Mouse (Mus musculus) G1E (cell line): ENCODE data around the gene Olfr896-ps1. TPM values are rescaled to one million over a fixed set of nuclear protein-coding genes. Genes with fewer than 3 reads are reported as not detected.

Source experiments
- ATAC-seq: 2 replicates; pipeline ENCODE4 v1.8.0; 2016; ENCODE audit warnings: mild to moderate bottlenecking; ENCODE audit not compliant: insufficient number of reproducible peaks, poor library complexity, low FRiP score, severe bottlenecking; ENCODE audit errors: extremely low read depth
- DNase-seq: peaks from one replicate; pipeline ENCODE4 v3.0.0; 2012; ENCODE audit warnings: low spot score
- H3K27me3 ChIP-seq: 2 replicates; pipeline ENCODE4 v1.6.1; 2012; ENCODE audit warnings: mild to moderate bottlenecking, low read length, inconsistent platforms; ENCODE audit not compliant: insufficient read depth
- H3K36me3 ChIP-seq: replicated peaks from 2 replicates; pipeline ENCODE3; 2012; ENCODE audit warnings: mild to moderate bottlenecking, inconsistent platforms
- H3K4me1 ChIP-seq: 2 replicates; pipeline ENCODE4 v1.6.1; 2012; ENCODE audit warnings: low read depth, low read length, inconsistent platforms, mixed read lengths; ENCODE audit not compliant: insufficient read depth
- H3K4me3 ChIP-seq: 2 replicates; pipeline ENCODE4 v1.5.1; 2012; ENCODE audit warnings: low read depth, mild to moderate bottlenecking, inconsistent platforms, low read length, moderate library complexity, mixed read lengths
- H3K9me3 ChIP-seq: replicated peaks from 2 replicates; pipeline ENCODE4 v1.6.1; 2012; ENCODE audit warnings: inconsistent platforms
- CTCF ChIP-seq: IDR thresholded peaks from 2 replicates; pipeline ENCODE4 v1.5.1; 2012; ENCODE audit warnings: low read depth, low read length, inconsistent platforms, mixed read lengths
- GATA1 ChIP-seq: IDR thresholded peaks from 2 replicates; pipeline ENCODE4 v1.6.1; 2012; ENCODE audit warnings: borderline replicate concordance, low read length, inconsistent platforms, mixed read lengths
- GATA2 ChIP-seq: IDR thresholded peaks from 2 replicates; pipeline ENCODE4 v1.6.1; 2012; ENCODE audit warnings: low read depth, low read length, inconsistent platforms, borderline replicate concordance
- POLR2AphosphoS5 ChIP-seq: IDR thresholded peaks from 2 replicates; pipeline ENCODE4 v1.6.1; 2012; ENCODE audit warnings: low read depth, low read length, inconsistent platforms; ENCODE audit not compliant: insufficient replicate concordance
- TAL1 ChIP-seq: conservative IDR thresholded peaks from 2 replicates; pipeline ENCODE4 v1.6.1; 2012; ENCODE audit warnings: low read depth, low read length, inconsistent platforms, mixed read lengths
- polyA plus RNA-seq: library from polyadenylated mRNA; stranded (reverse); fragments of >175 nt; gene quantifications from 2 replicates; pipeline ENCODE4 v1.2.3, GENCODE M21; 2012
- total RNA-seq, 2 experiments: library from RNA; stranded (forward) in 1 of 2; stranded (reverse) in 1 of 2; fragments of 200-1000 nt in 1 of 2; fragments of >200 nt in 1 of 2; fragmentation: Nextera tagmentation in 1 of 2; gene quantifications; 2 replicates each; pipeline ENCODE4 v1.2.3; 2014 to 2017

Gene Olfr896-ps1
- total RNA-seq (2014; fragmentation: Nextera tagmentation) (not detected in 2 replicates), total RNA-seq (2017) (0.06 TPM in 1 of 2 replicates, not detected in the other), polyA plus RNA-seq (not detected in 2 replicates)

DNA sequence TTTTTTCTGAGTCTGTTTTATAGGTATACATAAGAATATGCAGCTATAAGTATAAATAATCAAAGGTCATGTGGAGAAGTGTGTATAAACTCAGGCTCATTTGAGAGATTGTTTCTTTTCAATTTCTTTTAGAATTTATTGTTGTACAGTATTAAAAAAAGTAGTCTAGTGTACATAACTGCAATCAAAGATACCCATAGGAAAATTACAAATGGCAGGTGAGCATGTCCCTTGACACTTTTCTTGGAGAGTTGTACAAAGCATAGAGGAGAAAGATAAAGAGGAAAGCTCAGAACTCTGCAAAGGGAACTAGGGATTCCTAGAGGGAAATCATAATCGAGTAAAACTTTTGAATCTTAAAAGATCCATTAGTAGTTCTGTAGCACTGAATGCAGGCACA, at the start of gene Olfr896-ps1:
Olfr896-ps1 (plus strand) TSS at position 301 of the 400 bp plus-strand sequence.
- no peaks in the 10 kb centered on the region for H3K27me3 ChIP-seq
- DNase-seq (no peak), ATAC-seq (no peak)
- no peaks in the 10 kb centered on the region for H3K9me3 ChIP-seq
- no peaks in the 10 kb centered on the region for H3K36me3 ChIP-seq
- TF ChIP-seq TAL1 = no peak
- no peak for TF ChIP-seq POLR2AphosphoS5
- no peak within 1 kb of the TSS for H3K4me3 ChIP-seq
- H3K4me1 ChIP-seq = no peaks in the 10 kb centered on the region

GRCm38 (mm10) chr9:38252474-38252873, 38.4 kb upstream of the Olfr896-ps1 start, which contains the start of gene Olfr143:
Gene Olfr143 (plus strand): TSS chr9:38252774.
- Histone ChIP-seq H3K4me1 (no peaks in the 10 kb centered on the region), H3K4me3 (no peak within 1 kb of the TSS), H3K9me3 (no peaks in the 10 kb centered on the region), H3K36me3 (no peaks in the 10 kb centered on the region), H3K27me3 (no peaks in the 10 kb centered on the region)
- DNase-seq = no peak
- no peak for ATAC-seq
- TF ChIP-seq CTCF (no peak), GATA1 (no peak), TAL1 (no peak), GATA2 (no peak), POLR2AphosphoS5 (no peak)

DNA sequence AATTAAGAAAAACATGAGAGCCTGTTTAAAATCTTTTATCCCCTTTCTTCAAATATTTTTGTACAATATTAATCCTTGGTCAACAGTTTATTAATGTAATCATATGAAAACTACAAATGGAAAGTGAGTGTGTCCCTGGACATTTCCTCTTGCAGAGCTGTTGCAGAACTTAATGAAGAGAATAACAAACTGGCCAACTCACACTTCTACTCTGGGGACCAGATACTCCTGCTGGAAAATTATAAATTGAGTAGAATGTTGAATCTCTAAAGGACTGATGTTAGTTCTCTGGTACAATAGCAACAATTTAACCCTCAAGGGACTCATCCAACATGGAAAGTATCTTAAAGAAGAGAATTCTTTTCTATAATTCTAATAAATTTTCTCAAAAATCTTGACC, 23.4 kb upstream of the Olfr896-ps1 start, which contains the start of gene Olfr895:
Olfr895 (plus strand) TSS at position 301 of the 400 bp plus-strand sequence.
- Histone ChIP-seq H3K9me3 (no peaks in the 10 kb centered on the region), H3K36me3 (no peaks in the 10 kb centered on the region), H3K4me1 (no peaks in the 10 kb centered on the region), H3K4me3 (no peak within 1 kb of the TSS), H3K27me3 (no peaks in the 10 kb centered on the region)
- DNase-seq = no peak
- ATAC-seq = no peak
- TF ChIP-seq GATA2 = no peak
- TF ChIP-seq TAL1 = no peak
- no peak for TF ChIP-seq CTCF
- TF ChIP-seq GATA1 = no peak
- no peak for TF ChIP-seq POLR2AphosphoS5

DNA sequence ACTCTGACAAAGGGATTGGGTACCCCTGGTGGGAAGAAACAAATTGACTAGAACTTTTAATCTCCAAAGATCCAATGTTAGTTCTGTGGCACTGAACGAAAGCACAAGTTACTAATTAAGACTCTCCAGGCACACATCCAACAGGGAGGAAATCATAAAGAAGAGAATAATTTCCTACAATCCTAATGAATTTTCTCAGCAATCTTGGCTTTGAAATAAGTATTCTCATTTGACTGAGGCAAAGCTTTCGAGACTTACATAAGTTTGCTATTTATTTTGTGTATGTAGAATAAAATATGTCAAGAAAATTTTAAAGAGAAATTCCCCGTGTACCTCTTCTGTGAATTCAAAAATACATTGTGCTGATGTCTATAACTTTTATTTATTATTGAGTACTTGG, 37.9 kb downstream of the Olfr896-ps1 start, which contains the start of gene Olfr25:
Olfr25 (plus strand) TSS at position 301 of the 400 bp plus-strand sequence.
- H3K36me3 ChIP-seq = no peaks in the 10 kb centered on the region
- H3K4me3 ChIP-seq = no peak within 1 kb of the TSS
- DNase-seq (no peak), ATAC-seq (no peak)
- H3K27me3 ChIP-seq = no peaks in the 10 kb centered on the region
- TF ChIP-seq TAL1 = no peak
- no peak for TF ChIP-seq CTCF
- no peak for TF ChIP-seq GATA1
- no peak for TF ChIP-seq GATA2
- TF ChIP-seq POLR2AphosphoS5 = no peak
- no peaks in the 10 kb centered on the region for H3K4me1 ChIP-seq
- no peaks in the 10 kb centered on the region for H3K9me3 ChIP-seq

Other genes starting within 250 kb of the Olfr896-ps1 start
Only the 20 nearest of the 24 such genes appear.
- not detected in 2 replicates for gene Olfr887, start 207.0 kb upstream of the Olfr896-ps1 start, total RNA-seq (2014; fragmentation: Nextera tagmentation)
- under 0.01 and 0.11 TPM in 2 replicates for gene Olfr887, start 207.0 kb upstream of the Olfr896-ps1 start, total RNA-seq (2017)
- gene Olfr887, start 207.0 kb upstream of the Olfr896-ps1 start, polyA plus RNA-seq = not detected in 2 replicates
- not detected in 2 replicates for gene Olfr888, start 183.0 kb upstream of the Olfr896-ps1 start, total RNA-seq (2014; fragmentation: Nextera tagmentation)
- not detected in 2 replicates for gene Olfr888, start 183.0 kb upstream of the Olfr896-ps1 start, total RNA-seq (2017)
- not detected in 2 replicates for gene Olfr888, start 183.0 kb upstream of the Olfr896-ps1 start, polyA plus RNA-seq
- 0.15 TPM in 1 of 2 replicates, not detected in the other for gene Olfr889, start 175.9 kb upstream of the Olfr896-ps1 start, total RNA-seq (2014; fragmentation: Nextera tagmentation)
- 0.05 and 0.12 TPM in 2 replicates for gene Olfr889, start 175.9 kb upstream of the Olfr896-ps1 start, total RNA-seq (2017)
- gene Olfr889, start 175.9 kb upstream of the Olfr896-ps1 start, polyA plus RNA-seq = not detected in 2 replicates
- not detected in 2 replicates for gene Olfr890, start 148.6 kb upstream of the Olfr896-ps1 start, total RNA-seq (2014; fragmentation: Nextera tagmentation)
- 0.11 TPM in 1 of 2 replicates, not detected in the other for gene Olfr890, start 148.6 kb upstream of the Olfr896-ps1 start, total RNA-seq (2017)
- gene Olfr890, start 148.6 kb upstream of the Olfr896-ps1 start, polyA plus RNA-seq = not detected in 2 replicates
- not detected in 2 replicates for gene Olfr891, start 110.3 kb upstream of the Olfr896-ps1 start, total RNA-seq (2014; fragmentation: Nextera tagmentation)
- gene Olfr891, start 110.3 kb upstream of the Olfr896-ps1 start, total RNA-seq (2017) = not detected in 2 replicates
- gene Olfr891, start 110.3 kb upstream of the Olfr896-ps1 start, polyA plus RNA-seq = not detected in 2 replicates
- not detected in 2 replicates for gene Olfr893, start 82.7 kb upstream of the Olfr896-ps1 start, total RNA-seq (2014; fragmentation: Nextera tagmentation)
- 0.11 TPM in 1 of 2 replicates, not detected in the other for gene Olfr893, start 82.7 kb upstream of the Olfr896-ps1 start, total RNA-seq (2017)
- not detected in 2 replicates for gene Olfr893, start 82.7 kb upstream of the Olfr896-ps1 start, polyA plus RNA-seq
- gene Olfr894, start 73.1 kb upstream of the Olfr896-ps1 start, total RNA-seq (2014; fragmentation: Nextera tagmentation) = not detected in 2 replicates
- gene Olfr894, start 73.1 kb upstream of the Olfr896-ps1 start, total RNA-seq (2017) = 0.05 TPM in 1 of 2 replicates, not detected in the other
- not detected in 2 replicates for gene Olfr894, start 73.1 kb upstream of the Olfr896-ps1 start, polyA plus RNA-seq
- gene Olfr143, start 38.3 kb upstream of the Olfr896-ps1 start, total RNA-seq (2014; fragmentation: Nextera tagmentation) = not detected in 2 replicates
- 0.22 TPM in 1 of 2 replicates, not detected in the other for gene Olfr143, start 38.3 kb upstream of the Olfr896-ps1 start, total RNA-seq (2017)
- not detected in 2 replicates for gene Olfr143, start 38.3 kb upstream of the Olfr896-ps1 start, polyA plus RNA-seq
- not detected in 2 replicates for gene Olfr895, start 23.3 kb upstream of the Olfr896-ps1 start, total RNA-seq (2014; fragmentation: Nextera tagmentation)
- gene Olfr895, start 23.3 kb upstream of the Olfr896-ps1 start, total RNA-seq (2017) = 0.11 TPM in 1 of 2 replicates, not detected in the other
- not detected in 2 replicates for gene Olfr895, start 23.3 kb upstream of the Olfr896-ps1 start, polyA plus RNA-seq
- gene Olfr25, start 38.0 kb downstream of the Olfr896-ps1 start, total RNA-seq (2014; fragmentation: Nextera tagmentation) = not detected in 2 replicates
- gene Olfr25, start 38.0 kb downstream of the Olfr896-ps1 start, total RNA-seq (2017) = 0.06 TPM in 1 of 2 replicates, not detected in the other
- not detected in 2 replicates for gene Olfr25, start 38.0 kb downstream of the Olfr896-ps1 start, polyA plus RNA-seq
- gene Olfr898, start 57.3 kb downstream of the Olfr896-ps1 start, total RNA-seq (2014; fragmentation: Nextera tagmentation) = not detected in 2 replicates
- gene Olfr898, start 57.3 kb downstream of the Olfr896-ps1 start, total RNA-seq (2017) = not detected in 2 replicates
- not detected in 2 replicates for gene Olfr898, start 57.3 kb downstream of the Olfr896-ps1 start, polyA plus RNA-seq
- not detected in 2 replicates for gene Olfr250, start 75.8 kb downstream of the Olfr896-ps1 start, total RNA-seq (2014; fragmentation: Nextera tagmentation)
- gene Olfr250, start 75.8 kb downstream of the Olfr896-ps1 start, total RNA-seq (2017) = not detected in 2 replicates
- gene Olfr250, start 75.8 kb downstream of the Olfr896-ps1 start, polyA plus RNA-seq = not detected in 2 replicates
- gene Olfr251, start 86.0 kb downstream of the Olfr896-ps1 start, total RNA-seq (2014; fragmentation: Nextera tagmentation) = not detected in 2 replicates
- gene Olfr251, start 86.0 kb downstream of the Olfr896-ps1 start, total RNA-seq (2017) = not detected in 2 replicates
- gene Olfr251, start 86.0 kb downstream of the Olfr896-ps1 start, polyA plus RNA-seq = not detected in 2 replicates
- gene Olfr147, start 110.6 kb downstream of the Olfr896-ps1 start, total RNA-seq (2014; fragmentation: Nextera tagmentation) = not detected in 2 replicates
- gene Olfr147, start 110.6 kb downstream of the Olfr896-ps1 start, total RNA-seq (2017) = 0.16 TPM in 1 of 2 replicates, not detected in the other
- not detected in 2 replicates for gene Olfr147, start 110.6 kb downstream of the Olfr896-ps1 start, polyA plus RNA-seq
- gene Olfr901, start 138.3 kb downstream of the Olfr896-ps1 start, total RNA-seq (2014; fragmentation: Nextera tagmentation) = not detected in 2 replicates
- gene Olfr901, start 138.3 kb downstream of the Olfr896-ps1 start, total RNA-seq (2017) = not detected in 2 replicates
- gene Olfr901, start 138.3 kb downstream of the Olfr896-ps1 start, polyA plus RNA-seq = not detected in 2 replicates
- gene Olfr902, start 156.5 kb downstream of the Olfr896-ps1 start, total RNA-seq (2014; fragmentation: Nextera tagmentation) = not detected in 2 replicates
- gene Olfr902, start 156.5 kb downstream of the Olfr896-ps1 start, total RNA-seq (2017) = not detected in 2 replicates
- not detected in 2 replicates for gene Olfr902, start 156.5 kb downstream of the Olfr896-ps1 start, polyA plus RNA-seq
- gene Olfr904, start 172.0 kb downstream of the Olfr896-ps1 start, total RNA-seq (2014; fragmentation: Nextera tagmentation) = not detected in 2 replicates
- under 0.01 TPM in 1 of 2 replicates, not detected in the other for gene Olfr904, start 172.0 kb downstream of the Olfr896-ps1 start, total RNA-seq (2017)
- gene Olfr904, start 172.0 kb downstream of the Olfr896-ps1 start, polyA plus RNA-seq = not detected in 2 replicates
- gene Olfr905, start 180.0 kb downstream of the Olfr896-ps1 start, total RNA-seq (2014; fragmentation: Nextera tagmentation) = not detected in 2 replicates
- 0.11 and 0.12 TPM in 2 replicates for gene Olfr905, start 180.0 kb downstream of the Olfr896-ps1 start, total RNA-seq (2017)
- not detected in 2 replicates for gene Olfr905, start 180.0 kb downstream of the Olfr896-ps1 start, polyA plus RNA-seq
- not detected in 2 replicates for gene Olfr906, start 196.0 kb downstream of the Olfr896-ps1 start, total RNA-seq (2014; fragmentation: Nextera tagmentation)
- gene Olfr906, start 196.0 kb downstream of the Olfr896-ps1 start, total RNA-seq (2017) = 0.12 TPM in 1 of 2 replicates, not detected in the other
- not detected in 2 replicates for gene Olfr906, start 196.0 kb downstream of the Olfr896-ps1 start, polyA plus RNA-seq
- gene Olfr907, start 204.7 kb downstream of the Olfr896-ps1 start, total RNA-seq (2014; fragmentation: Nextera tagmentation) = not detected in 2 replicates
- 0.05 TPM in 1 of 2 replicates, not detected in the other for gene Olfr907, start 204.7 kb downstream of the Olfr896-ps1 start, total RNA-seq (2017)
- not detected in 2 replicates for gene Olfr907, start 204.7 kb downstream of the Olfr896-ps1 start, polyA plus RNA-seq